Mouse (Mus musculus) lung, embryonic 16.5 days (tissue): ENCODE measurements at regions not wholly inside any gene's neighbourhood (a gene's known extent, or its start where the extent isn't known, plus 50 kb on each side); places are given as distances from the start of the nearest gene placed in this dataset.
A peak's percentile ranks its signal among the peaks of the same experiment; 100 is the strongest.

Experiments
- ATAC-seq: fragments of 200-750 bp; cut with Nextera tagmentation; 2 replicates; pipeline ENCODE4 v1.8.0; 2017; ENCODE audit warnings: low read depth, mild to moderate bottlenecking, moderate library complexity
- H3K27ac ChIP-seq: fragments of 300-500 bp; sonication (generic); 2 replicates; pipeline ENCODE4 v1.5.1; 2014; ENCODE audit warnings: mild to moderate bottlenecking, control low read depth, low read length
- H3K27me3 ChIP-seq: fragments of 300-500 bp; sonication (generic); 2 replicates; pipeline ENCODE4 v1.6.1; 2014; ENCODE audit warnings: low read depth, low read length, mixed read lengths; ENCODE audit not compliant: control insufficient read depth, insufficient read depth
- H3K36me3 ChIP-seq: fragments of 300-500 bp; sonication (generic); 2 replicates; pipeline ENCODE4 v1.6.1; 2014; ENCODE audit warnings: low read length; ENCODE audit not compliant: control insufficient read depth, insufficient read depth
- H3K4me1 ChIP-seq: fragments of 300-500 bp; sonication (generic); replicated peaks from 2 replicates; pipeline ENCODE4 v1.6.1; 2014; ENCODE audit warnings: low read length, mixed read lengths; ENCODE audit not compliant: control insufficient read depth, insufficient read depth
- H3K4me2 ChIP-seq: fragments of 300-500 bp; sonication (generic); 2 replicates; pipeline ENCODE4 v1.6.1; 2014; ENCODE audit warnings: low read depth, low read length, control low read depth
- H3K4me3 ChIP-seq: fragments of 300-500 bp; sonication (generic); 2 replicates; pipeline ENCODE4 v1.5.1; 2014; ENCODE audit warnings: mild to moderate bottlenecking, low read length, control low read depth
- H3K9ac ChIP-seq: fragments of 300-500 bp; sonication (generic); 2 replicates; pipeline ENCODE4 v1.6.1; 2014; ENCODE audit warnings: low read length, control low read depth
- H3K9me3 ChIP-seq: fragments of 300-500 bp; sonication (generic); 2 replicates; pipeline ENCODE4 v1.6.1; 2016; ENCODE audit warnings: low read length; ENCODE audit not compliant: control insufficient read depth
- WGBS: fragments of 180-500 bp; shearing (Covaris S2); extraction: QIAGEN DNeasy Blood & Tissue Kit; methylation state at CpG from one replicate; pipeline ENCODE4 v1.1.7; 2014; 5-methylcytosine and 5-hydroxymethylcytosine counted together

- Histone ChIP-seq H3K36me3 (no peaks in the 10 kb centered on the region), H3K27me3 (no peaks in the 10 kb centered on the region), H3K4me2 (no peak overlapping the region), H3K27ac (no peak overlapping the region), H3K9ac (no peak overlapping the region), H3K4me3 (no peak overlapping the region), H3K9me3 (no peaks in the 10 kb centered on the region), H3K4me1 (no peaks in the 10 kb centered on the region)
- 60% methylated on average over 2 of the region's 2 CpGs for WGBS
- ATAC-seq = no peak
Measured at GRCm38 (mm10) chr2:105454353-105454752, 55.2 kb upstream of the Rcn1 start.

DNA sequence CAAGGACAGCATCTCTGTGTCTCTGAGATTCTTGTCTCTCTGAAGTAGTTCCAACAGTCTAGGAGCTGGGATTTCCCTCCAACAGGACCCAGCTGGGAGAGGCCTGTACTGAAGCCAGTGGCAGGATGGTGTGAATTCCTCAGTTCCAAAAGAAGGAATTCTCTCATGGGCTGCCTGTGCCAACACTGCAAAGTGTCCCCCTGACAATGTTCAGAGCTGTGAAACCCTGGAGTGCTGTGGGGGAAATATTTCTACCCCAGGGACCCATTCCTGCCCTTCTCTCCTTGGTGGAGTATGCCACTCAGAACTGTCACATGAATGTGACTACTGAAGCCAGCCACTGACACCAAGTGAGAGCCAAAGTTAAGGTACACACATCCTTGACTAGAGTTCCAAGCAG, 55.7 kb upstream of the Rcn1 start:
- Histone ChIP-seq H3K36me3 (no peaks in the 10 kb centered on the region), H3K27ac (no peak overlapping the region), H3K27me3 (no peaks in the 10 kb centered on the region), H3K4me2 (no peak overlapping the region), H3K4me3 (no peak overlapping the region), H3K9ac (no peak overlapping the region), H3K4me1 (no peaks in the 10 kb centered on the region), H3K9me3 (no peaks in the 10 kb centered on the region)
- ATAC-seq = no peak

GRCm38 (mm10) chr2:105458643-105459042, 59.5 kb upstream of the Rcn1 start:
- no peak overlapping the region for H3K27ac ChIP-seq
- no peaks in the 10 kb centered on the region for H3K9me3 ChIP-seq
- H3K9ac ChIP-seq = no peak overlapping the region
- H3K27me3 ChIP-seq = no peaks in the 10 kb centered on the region
- no peaks in the 10 kb centered on the region for H3K4me1 ChIP-seq
- WGBS = 84% methylated on average over 4 of the region's 4 CpGs
- H3K4me2 ChIP-seq = no peak overlapping the region
- no peak for ATAC-seq
- H3K36me3 ChIP-seq = no peaks in the 10 kb centered on the region
- H3K4me3 ChIP-seq = no peak overlapping the region

- WGBS = 49% methylated on average over 9 of the region's 9 CpGs
- no peak overlapping the region for H3K9ac ChIP-seq
- ATAC-seq = no peak
- no peak overlapping the region for H3K4me2 ChIP-seq
- H3K4me1 ChIP-seq = no peaks in the 10 kb centered on the region
- no peaks in the 10 kb centered on the region for H3K36me3 ChIP-seq
- no peaks in the 10 kb centered on the region for H3K9me3 ChIP-seq
- no peak overlapping the region for H3K4me3 ChIP-seq
- no peak overlapping the region for H3K27ac ChIP-seq
- no peaks in the 10 kb centered on the region for H3K27me3 ChIP-seq
Measured at GRCm38 (mm10) chr2:105459512-105459911, 60.4 kb upstream of the Rcn1 start.

GRCm38 (mm10) chr2:105465630-105466029, 66.5 kb upstream of the Rcn1 start:
- 76% methylated on average over 6 of the region's 6 CpGs for WGBS
- no peak overlapping the region for H3K4me3 ChIP-seq
- no peak overlapping the region for H3K27ac ChIP-seq
- no peaks in the 10 kb centered on the region for H3K9me3 ChIP-seq
- no peak for ATAC-seq
- no peak overlapping the region for H3K4me2 ChIP-seq
- no peak overlapping the region for H3K9ac ChIP-seq
- H3K27me3 ChIP-seq = no peaks in the 10 kb centered on the region
- no peaks in the 10 kb centered on the region for H3K4me1 ChIP-seq
- no peaks in the 10 kb centered on the region for H3K36me3 ChIP-seq

DNA sequence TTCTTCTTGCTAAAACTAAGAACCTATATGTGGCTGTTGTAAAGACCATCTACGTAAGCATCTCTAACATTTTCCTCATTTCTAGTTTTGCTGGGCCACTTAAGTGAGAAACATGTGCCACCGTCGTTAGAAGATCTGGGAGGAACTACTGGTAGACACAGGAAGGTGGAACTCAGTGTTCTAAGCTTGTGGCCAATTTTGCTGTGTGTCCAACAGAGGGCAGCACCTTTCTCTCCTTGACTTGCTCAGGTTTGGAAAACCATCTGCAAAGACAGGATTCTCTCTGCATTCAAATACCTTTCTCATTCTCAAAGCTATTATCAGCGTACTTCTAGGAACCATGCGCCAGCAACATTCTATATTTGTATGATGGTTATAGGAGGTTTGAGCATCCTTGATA, 69.8 kb upstream of the Rcn1 start:
- Histone ChIP-seq H3K4me3 (no peak overlapping the region), H3K27me3 (no peaks in the 10 kb centered on the region), H3K36me3 (no peaks in the 10 kb centered on the region), H3K9me3 (no peaks in the 10 kb centered on the region), H3K27ac (no peak overlapping the region), H3K4me1 (no peaks in the 10 kb centered on the region), H3K4me2 (no peak overlapping the region), H3K9ac (no peak overlapping the region)
- no peak for ATAC-seq
- 39% methylated on average over 5 of the region's 5 CpGs for WGBS

DNA sequence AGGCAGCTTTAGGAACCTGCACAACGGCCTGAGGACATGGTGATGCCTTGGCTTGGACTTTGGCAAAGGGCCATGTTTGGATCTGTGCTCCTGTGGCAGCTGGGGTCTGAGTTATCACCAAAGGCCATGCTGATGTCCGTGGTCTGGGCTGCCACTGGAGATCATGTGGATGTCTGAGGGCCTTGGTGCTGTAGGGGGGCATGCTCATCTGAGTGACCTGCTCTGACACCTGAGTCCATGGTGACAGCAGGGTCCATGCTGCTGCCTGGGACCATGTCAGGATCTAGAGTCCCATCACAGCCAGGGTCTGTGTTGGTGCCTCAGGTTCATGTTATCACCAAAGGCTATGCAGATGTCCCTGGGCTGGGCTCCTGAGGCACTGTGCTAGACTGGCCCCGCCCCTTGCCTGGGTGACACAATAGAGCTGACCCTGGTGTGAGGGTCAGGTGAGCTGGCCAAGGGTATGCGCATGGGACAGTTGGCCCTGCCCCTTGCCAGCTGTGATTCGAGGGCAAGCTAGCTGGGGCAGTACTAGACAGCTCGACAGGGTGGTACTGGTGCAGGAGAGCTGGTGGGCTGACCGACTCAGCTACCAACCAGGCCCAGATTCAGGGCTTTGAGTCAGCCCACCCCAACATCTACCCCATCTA, 77.0 kb upstream of the Rcn1 start:
- Histone ChIP-seq H3K4me2 (no peak overlapping the region), H3K4me3 (no peak overlapping the region), H3K36me3 (no peaks in the 10 kb centered on the region), H3K9ac (no peak overlapping the region), H3K4me1 (no peaks in the 10 kb centered on the region), H3K9me3 (no peaks in the 10 kb centered on the region), H3K27ac (no peak overlapping the region), H3K27me3 (no peaks in the 10 kb centered on the region)
- 0 out of 2 replicates have a peak, but pooled peaks have one; percentile 15 for ATAC-seq
- WGBS = 68% methylated on average over 7 of the region's 7 CpGs

DNA sequence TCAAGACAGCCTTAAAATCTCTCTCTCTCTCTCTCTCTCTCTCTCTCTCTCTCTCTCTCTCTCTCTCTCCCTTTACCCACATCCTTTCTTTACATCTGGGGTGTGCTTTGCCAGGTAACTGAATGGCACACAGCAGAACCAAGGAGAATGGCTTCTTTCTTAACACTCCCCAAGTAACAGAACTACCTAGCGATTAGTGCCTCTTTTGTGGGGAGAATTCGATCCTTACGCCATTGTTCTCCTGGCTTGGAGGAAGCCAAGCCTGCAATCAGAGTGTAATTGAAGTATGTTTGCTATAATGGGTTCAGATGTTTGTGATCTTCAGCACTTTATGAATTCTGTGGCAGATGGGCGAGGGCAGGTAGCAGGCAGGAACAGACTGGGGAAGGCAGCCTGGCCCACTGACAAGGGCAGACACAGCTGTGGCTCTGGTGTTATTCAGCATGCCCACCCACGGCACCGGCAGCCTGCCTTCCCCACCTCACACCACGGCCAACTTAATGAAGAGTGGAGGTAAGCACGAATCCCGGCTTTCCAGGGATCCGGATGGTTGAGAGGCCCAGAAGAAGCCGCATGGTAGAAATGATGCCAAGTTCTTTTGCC, 83.0 kb upstream of the Rcn1 start:
- Histone ChIP-seq H3K4me1 (no peaks in the 10 kb centered on the region), H3K4me2 (no peak overlapping the region), H3K9me3 (no peaks in the 10 kb centered on the region), H3K36me3 (no peaks in the 10 kb centered on the region), H3K4me3 (no peak overlapping the region), H3K27me3 (no peaks in the 10 kb centered on the region), H3K9ac (no peak overlapping the region), H3K27ac (no peak overlapping the region)
- ATAC-seq = no peak
- 73% methylated on average over 11 of the region's 11 CpGs for WGBS

DNA sequence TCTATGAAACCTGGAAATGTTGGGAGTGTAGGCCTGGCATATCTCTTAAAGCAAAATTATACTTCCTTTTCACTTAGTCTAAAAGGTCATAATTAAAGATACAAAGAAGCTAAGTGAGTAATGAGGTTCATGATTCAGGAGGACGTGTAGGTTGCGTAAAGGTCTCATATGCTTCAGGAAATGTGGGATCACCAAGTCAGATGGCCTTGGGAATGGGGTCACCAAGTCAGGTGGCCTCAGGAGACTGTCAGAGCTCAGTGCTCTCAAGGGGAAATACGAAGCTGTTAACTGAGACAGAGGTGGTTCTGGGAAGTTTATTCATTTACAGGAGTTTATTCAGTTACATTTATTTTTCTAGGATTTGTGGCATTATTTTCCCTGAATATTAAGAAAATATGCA, 85.4 kb upstream of the Rcn1 start:
- no peaks in the 10 kb centered on the region for H3K27me3 ChIP-seq
- 64% methylated on average over 3 of the region's 3 CpGs for WGBS
- H3K4me1 ChIP-seq = no peaks in the 10 kb centered on the region
- no peak for ATAC-seq
- H3K4me2 ChIP-seq = no peak overlapping the region
- H3K27ac ChIP-seq = no peak overlapping the region
- no peaks in the 10 kb centered on the region for H3K36me3 ChIP-seq
- H3K9ac ChIP-seq = no peak overlapping the region
- no peak overlapping the region for H3K4me3 ChIP-seq
- no peaks in the 10 kb centered on the region for H3K9me3 ChIP-seq

DNA sequence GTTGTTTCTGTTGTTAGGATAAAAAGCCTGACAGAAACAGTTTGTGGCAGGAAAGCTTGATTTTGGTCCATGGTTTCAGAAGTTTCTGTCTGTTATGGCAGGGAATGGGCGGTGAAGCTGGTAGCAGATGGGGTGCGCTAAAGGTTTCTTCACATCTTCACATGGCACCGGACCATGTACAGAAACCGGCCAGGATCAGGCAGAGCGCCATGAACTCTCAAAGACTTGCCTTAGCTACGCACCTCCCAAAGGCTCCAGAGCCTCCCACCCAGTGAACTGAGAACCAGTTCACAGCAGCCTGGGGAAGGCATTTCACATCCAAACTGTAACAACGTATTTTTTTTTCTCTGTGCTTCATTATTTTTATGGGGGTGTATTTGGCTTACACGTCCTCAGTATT, 86.2 kb upstream of the Rcn1 start:
- WGBS = 84% methylated on average over 8 of the region's 8 CpGs
- Histone ChIP-seq H3K27me3 (no peaks in the 10 kb centered on the region), H3K9ac (no peak overlapping the region), H3K27ac (no peak overlapping the region), H3K4me3 (no peak overlapping the region), H3K9me3 (no peaks in the 10 kb centered on the region), H3K36me3 (no peaks in the 10 kb centered on the region), H3K4me1 (no peaks in the 10 kb centered on the region), H3K4me2 (no peak overlapping the region)
- ATAC-seq = no peak
